Mouse (Mus musculus): ENCODE data around the gene Zfp948. TPM values are rescaled to one million over a fixed set of nuclear protein-coding genes. Genes with fewer than 3 reads are reported as not detected.
"Not testable (repeated sequence)": the region's sequence is repeated elsewhere in the genome, so short reads cannot be mapped to it uniquely, and the experiment has no call there.

Zfp948 gene
- total and polyA plus RNA-seq, 3 experiments = 2.1 to 22.6 (median 13.8) TPM

DNA sequence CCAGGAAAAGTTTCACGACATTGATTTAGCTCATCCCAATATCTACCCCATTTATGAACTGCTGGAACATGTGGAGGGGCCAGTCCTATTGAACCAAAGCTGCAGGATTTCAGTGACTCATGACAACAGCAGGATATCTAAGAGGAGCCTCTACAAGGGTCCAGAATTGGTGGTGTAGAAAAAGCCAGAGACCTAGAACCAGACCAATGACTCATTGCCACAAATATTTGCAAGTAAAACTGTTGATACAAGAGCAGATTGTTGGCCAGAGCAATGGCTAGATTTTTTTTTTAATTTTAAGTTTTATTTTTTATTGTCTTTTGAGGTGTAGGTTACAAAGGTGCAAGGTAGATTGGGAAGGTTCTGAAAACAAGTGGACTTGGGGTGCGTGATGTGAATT, 18.7 kb downstream of the Zfp948 start:
- Histone ChIP-seq H3K4me1 (ENCODE audit: insufficient read depth, low read depth, low read length) (no peaks in the 10 kb centered on the region), H3K4me3 (ENCODE audit: low read depth, low read length) (no peak overlapping the region), H3K9me3 (replicated peaks) (no peaks in the 10 kb centered on the region), H3K27me3 (ENCODE audit: insufficient read depth, low read length) (no peaks in the 10 kb centered on the region), H3K36me3 (replicated peaks) (peaks cover 34% of the 10 kb centered on the region)
- no peak for DNase-seq (ENCODE audit: low spot score)
- no peak for ATAC-seq (ENCODE audit: extremely low read depth, insufficient number of reproducible peaks, low FRiP score, poor library complexity, severe bottlenecking)
- TF ChIP-seq POLR2AphosphoS5 (IDR thresholded peaks at IDR 0.05; ENCODE audit: insufficient replicate concordance, low read depth, low read length) = no peak
- TF ChIP-seq GATA1 (IDR thresholded peaks at IDR 0.05; ENCODE audit: borderline replicate concordance, low read length) = no peak
- no peak for TF ChIP-seq TAL1 (conservative IDR thresholded peaks at IDR 0.05; ENCODE audit: low read depth, low read length)
- no peak for TF ChIP-seq GATA2 (IDR thresholded peaks at IDR 0.05; ENCODE audit: borderline replicate concordance, low read depth, low read length)
- no peak for TF ChIP-seq CTCF (IDR thresholded peaks at IDR 0.05; ENCODE audit: low read depth, low read length)

DNA sequence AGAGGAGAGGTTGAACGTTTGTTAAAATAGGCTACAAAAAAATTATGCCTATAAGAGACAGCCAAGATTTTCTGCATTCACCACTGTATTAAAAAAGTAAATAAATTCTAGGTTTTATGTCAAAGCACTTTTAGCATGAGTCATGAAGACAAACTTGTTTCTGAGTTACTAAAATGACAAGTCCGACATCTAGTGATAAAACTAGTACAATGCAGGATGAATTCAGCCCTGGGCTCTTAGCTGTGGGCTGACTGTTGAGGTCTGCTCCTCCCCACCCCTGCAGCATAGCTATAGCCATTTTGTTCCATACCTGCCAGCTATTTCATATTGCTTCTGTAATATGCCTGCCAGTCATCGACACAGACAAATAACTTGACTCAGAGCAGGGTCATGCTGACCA, 49.5 kb downstream of the Zfp948 start:
- H3K4me1 ChIP-seq (ENCODE audit: insufficient read depth, low read depth, low read length) = peaks cover 28% of the 10 kb centered on the region
- TF ChIP-seq POLR2AphosphoS5 (IDR thresholded peaks at IDR 0.05; ENCODE audit: insufficient replicate concordance, low read depth, low read length) = no peak
- TF ChIP-seq GATA1 (IDR thresholded peaks at IDR 0.05; ENCODE audit: borderline replicate concordance, low read length) = no peak
- no peak for TF ChIP-seq CTCF (IDR thresholded peaks at IDR 0.05; ENCODE audit: low read depth, low read length)
- no peak for TF ChIP-seq TAL1 (conservative IDR thresholded peaks at IDR 0.05; ENCODE audit: low read depth, low read length)
- no peak for TF ChIP-seq GATA2 (IDR thresholded peaks at IDR 0.05; ENCODE audit: borderline replicate concordance, low read depth, low read length)
- ATAC-seq (ENCODE audit: extremely low read depth, insufficient number of reproducible peaks, low FRiP score, poor library complexity, severe bottlenecking) (no peak), DNase-seq (ENCODE audit: low spot score) (no peak)
- no peaks in the 10 kb centered on the region for H3K36me3 ChIP-seq (replicated peaks)
- H3K27me3 ChIP-seq (ENCODE audit: insufficient read depth, low read length) = no peaks in the 10 kb centered on the region; the same call in 1 of the 2 replicates
- H3K9me3 ChIP-seq (replicated peaks) = peaks cover 11% of the 10 kb centered on the region
- no peak overlapping the region for H3K4me3 ChIP-seq (ENCODE audit: low read depth, low read length)

DNA sequence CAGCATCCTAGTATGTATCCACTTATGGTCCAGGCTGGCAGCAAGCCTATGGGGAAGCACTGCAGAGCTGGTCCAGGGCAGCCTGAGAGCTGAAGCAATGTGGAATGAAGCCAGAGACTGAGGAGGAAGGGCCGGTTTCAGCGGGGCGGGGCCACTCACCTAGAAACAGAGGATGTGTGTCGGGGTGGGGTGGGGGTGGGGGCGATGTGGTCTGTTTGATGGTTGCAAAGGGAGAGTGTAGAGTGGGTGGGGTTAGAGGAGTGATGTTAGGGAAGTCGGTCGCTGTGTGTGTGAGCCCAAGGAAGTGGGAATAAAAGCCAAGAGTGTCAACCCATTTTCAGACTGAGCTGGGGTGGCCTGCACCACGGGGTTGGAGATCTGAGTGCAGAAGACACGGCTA, 50.5 kb downstream of the Zfp948 start:
- Histone ChIP-seq H3K4me3 (ENCODE audit: low read depth, low read length) (peak overlapping the region; percentile 41; the same call in 1 of the 2 replicates), H3K4me1 (ENCODE audit: insufficient read depth, low read depth, low read length) (peaks cover 28% of the 10 kb centered on the region), H3K36me3 (replicated peaks) (no peaks in the 10 kb centered on the region), H3K27me3 (ENCODE audit: insufficient read depth, low read length) (no peaks in the 10 kb centered on the region; the same call in 1 of the 2 replicates), H3K9me3 (replicated peaks) (peaks cover 11% of the 10 kb centered on the region)
- DNase-seq (ENCODE audit: low spot score) (no peak), ATAC-seq (ENCODE audit: extremely low read depth, insufficient number of reproducible peaks, low FRiP score, poor library complexity, severe bottlenecking) (no peak)
- no peak for TF ChIP-seq CTCF (IDR thresholded peaks at IDR 0.05; ENCODE audit: low read depth, low read length)
- TF ChIP-seq GATA2 (IDR thresholded peaks at IDR 0.05; ENCODE audit: borderline replicate concordance, low read depth, low read length) = no peak
- TF ChIP-seq TAL1 (conservative IDR thresholded peaks at IDR 0.05; ENCODE audit: low read depth, low read length) = no peak
- no peak for TF ChIP-seq POLR2AphosphoS5 (IDR thresholded peaks at IDR 0.05; ENCODE audit: insufficient replicate concordance, low read depth, low read length)
- no peak for TF ChIP-seq GATA1 (IDR thresholded peaks at IDR 0.05; ENCODE audit: borderline replicate concordance, low read length)

DNA sequence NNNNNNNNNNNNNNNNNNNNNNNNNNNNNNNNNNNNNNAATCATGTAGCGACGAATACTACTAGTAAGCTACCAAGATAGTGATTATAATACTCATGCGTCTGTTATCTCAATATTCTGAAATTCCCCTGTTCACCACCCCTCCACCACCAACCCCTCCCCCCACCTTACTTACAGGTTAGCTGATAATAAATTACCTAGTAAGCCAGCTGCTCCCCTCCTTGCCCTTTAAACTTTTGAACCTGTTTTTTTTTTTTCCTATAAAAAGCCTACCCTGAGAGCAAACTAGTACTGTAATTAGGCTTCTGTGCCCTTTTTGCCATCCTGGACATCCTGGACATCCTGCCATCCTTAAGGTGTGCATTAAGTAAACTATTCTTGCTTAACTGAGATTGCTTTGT, 56.8 kb downstream of the Zfp948 start:
- Histone ChIP-seq H3K4me3 (ENCODE audit: low read depth, low read length) (no peak overlapping the region), H3K27me3 (ENCODE audit: insufficient read depth, low read length) (no peaks in the 10 kb centered on the region), H3K9me3 (replicated peaks) (no peaks in the 10 kb centered on the region), H3K36me3 (replicated peaks) (no peaks in the 10 kb centered on the region), H3K4me1 (ENCODE audit: insufficient read depth, low read depth, low read length) (peaks cover 13% of the 10 kb centered on the region)
- peak; percentile 40 for ATAC-seq (ENCODE audit: extremely low read depth, insufficient number of reproducible peaks, low FRiP score, poor library complexity, severe bottlenecking)
- DNase-seq (ENCODE audit: low spot score) = no peak
- no peak for TF ChIP-seq POLR2AphosphoS5 (IDR thresholded peaks at IDR 0.05; ENCODE audit: insufficient replicate concordance, low read depth, low read length)
- no peak for TF ChIP-seq CTCF (IDR thresholded peaks at IDR 0.05; ENCODE audit: low read depth, low read length)
- TF ChIP-seq GATA1 (IDR thresholded peaks at IDR 0.05; ENCODE audit: borderline replicate concordance, low read length) = no peak
- TF ChIP-seq GATA2 (IDR thresholded peaks at IDR 0.05; ENCODE audit: borderline replicate concordance, low read depth, low read length) = no peak
- no peak; the same call in 1 of the 2 replicates for TF ChIP-seq TAL1 (conservative IDR thresholded peaks at IDR 0.05; ENCODE audit: low read depth, low read length)

DNA sequence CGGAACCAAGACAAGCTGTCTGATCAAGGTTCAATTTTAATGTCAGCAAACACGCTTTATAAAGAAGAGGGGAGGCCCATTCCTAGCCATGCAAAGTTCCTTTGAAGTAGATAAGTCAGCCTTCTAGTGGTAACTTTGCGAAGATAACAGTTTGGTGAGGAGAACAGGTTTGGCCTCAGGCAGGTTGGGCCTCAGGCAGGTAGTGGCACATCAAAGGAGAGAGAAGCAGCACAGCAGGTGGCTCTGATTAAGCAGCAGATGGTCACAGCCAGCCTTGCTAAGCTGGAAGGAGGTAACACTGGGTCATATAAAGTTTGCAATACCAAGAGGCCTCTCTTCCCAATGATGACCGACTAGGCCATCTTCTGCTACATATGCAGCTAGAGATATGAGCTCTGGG, 69.0 kb downstream of the Zfp948 start:
- not testable (repeated sequence) for H3K36me3 ChIP-seq (replicated peaks); ATAC-seq (ENCODE audit: extremely low read depth, insufficient number of reproducible peaks, low FRiP score, poor library complexity, severe bottlenecking); H3K4me1 ChIP-seq (ENCODE audit: insufficient read depth, low read depth, low read length); H3K4me3 ChIP-seq (ENCODE audit: low read depth, low read length); DNase-seq (ENCODE audit: low spot score); H3K27me3 ChIP-seq (ENCODE audit: insufficient read depth, low read length)
- H3K9me3 ChIP-seq (replicated peaks) = peaks cover 14% of the 10 kb centered on the region

Other genes starting within 250 kb of the Zfp948 start
- not detected in 2 replicates for gene Zfp677, start 183.3 kb upstream of the Zfp948 start, total RNA-seq (2014; fragmentation: Nextera tagmentation)
- gene Zfp677, start 183.3 kb upstream of the Zfp948 start, total RNA-seq (2017) = 0.05 and 0.06 TPM in 2 replicates
- not detected in 2 replicates for gene Zfp677, start 183.3 kb upstream of the Zfp948 start, polyA plus RNA-seq (2012)
- gene Zfp54, start 143.8 kb upstream of the Zfp948 start, total RNA-seq (2014; fragmentation: Nextera tagmentation) = 8.4 and 15.4 TPM in 2 replicates
- gene Zfp54, start 143.8 kb upstream of the Zfp948 start, total RNA-seq (2017) = 10.7 and 12.6 TPM in 2 replicates
- gene Zfp54, start 143.8 kb upstream of the Zfp948 start, polyA plus RNA-seq (2012) = 0.27 and 0.28 TPM in 2 replicates
- gene Zfp51, start 116.6 kb upstream of the Zfp948 start, total RNA-seq (2014; fragmentation: Nextera tagmentation) = 21.5 and 25.3 TPM in 2 replicates
- 14.9 and 16.6 TPM in 2 replicates for gene Zfp51, start 116.6 kb upstream of the Zfp948 start, total RNA-seq (2017)
- gene Zfp51, start 116.6 kb upstream of the Zfp948 start, polyA plus RNA-seq (2012) = 0.65 and 0.88 TPM in 2 replicates
- gene Zfp53, start 78.0 kb upstream of the Zfp948 start, total RNA-seq (2014; fragmentation: Nextera tagmentation) = 15.1 and 15.3 TPM in 2 replicates
- gene Zfp53, start 78.0 kb upstream of the Zfp948 start, total RNA-seq (2017) = 8.5 and 8.7 TPM in 2 replicates
- 2.6 and 2.9 TPM in 2 replicates for gene Zfp53, start 78.0 kb upstream of the Zfp948 start, polyA plus RNA-seq (2012)
- 5.7 and 7.8 TPM in 2 replicates for gene Zfp52, start 31.5 kb upstream of the Zfp948 start, total RNA-seq (2014; fragmentation: Nextera tagmentation)
- gene Zfp52, start 31.5 kb upstream of the Zfp948 start, total RNA-seq (2017) = 6.9 and 7.4 TPM in 2 replicates
- gene Zfp52, start 31.5 kb upstream of the Zfp948 start, polyA plus RNA-seq (2012) = 0.36 and 0.61 TPM in 2 replicates
- 14.8 and 19.3 TPM in 2 replicates for gene Zfp983, start 83.6 kb downstream of the Zfp948 start, total RNA-seq (2014; fragmentation: Nextera tagmentation)
- 6.0 and 6.7 TPM in 2 replicates for gene Zfp983, start 83.6 kb downstream of the Zfp948 start, total RNA-seq (2017)
- gene Zfp983, start 83.6 kb downstream of the Zfp948 start, polyA plus RNA-seq (2012) = 0.17 and 0.18 TPM in 2 replicates
- gene Gm10226, start 124.9 kb downstream of the Zfp948 start, total RNA-seq (2014; fragmentation: Nextera tagmentation) = 12.7 TPM in 1 of 2 replicates, not detected in the other
- 17.8 and 19.5 TPM in 2 replicates for gene Gm10226, start 124.9 kb downstream of the Zfp948 start, total RNA-seq (2017)
- gene Gm10226, start 124.9 kb downstream of the Zfp948 start, polyA plus RNA-seq (2012) = not detected in 2 replicates
- gene Zfp760, start 140.7 kb downstream of the Zfp948 start, total RNA-seq (2014; fragmentation: Nextera tagmentation) = 21.4 and 24.0 TPM in 2 replicates
- 14.1 and 14.5 TPM in 2 replicates for gene Zfp760, start 140.7 kb downstream of the Zfp948 start, total RNA-seq (2017)
- 1.0 and 1.2 TPM in 2 replicates for gene Zfp760, start 140.7 kb downstream of the Zfp948 start, polyA plus RNA-seq (2012)
- 7.6 and 8.3 TPM in 2 replicates for gene Zfp229, start 163.8 kb downstream of the Zfp948 start, total RNA-seq (2014; fragmentation: Nextera tagmentation)
- 6.0 and 6.2 TPM in 2 replicates for gene Zfp229, start 163.8 kb downstream of the Zfp948 start, total RNA-seq (2017)
- 2.4 and 2.6 TPM in 2 replicates for gene Zfp229, start 163.8 kb downstream of the Zfp948 start, polyA plus RNA-seq (2012)